Mouse (Mus musculus): ENCODE results near the gene Rwdd2b. TPM values are rescaled to one million over a fixed set of nuclear protein-coding genes. Genes with fewer than 3 reads are reported as not detected.

Gene Rwdd2b
- polyA plus RNA-seq, 1 experiment = not detected

- no peak for TF ChIP-seq CTCF (IDR thresholded peaks at IDR 0.05; ENCODE audit: insufficient read depth, low read depth, low read length)
- no peak for TF ChIP-seq POLR2A (IDR thresholded peaks at IDR 0.05; ENCODE audit: insufficient read depth, low read depth, low read length)
- 95% methylated on average over 3 of the region's 3 CpGs for WGBS
- Histone ChIP-seq H3K27ac (ENCODE audit: insufficient read depth, low read depth, low read length) (no peak overlapping the region), H3K4me1 (ENCODE audit: control insufficient read depth, insufficient read depth, low read length) (peaks cover 5% of the 10 kb centered on the region), H3K4me3 (ENCODE audit: insufficient read depth, low read depth, low read length) (no peak overlapping the region)
Observed at GRCm38 (mm10) chr16:87445528-87445927, 5.2 kb upstream of the Rwdd2b start.

GRCm38 (mm10) chr16:87445110-87445509 lies 4.7 kb upstream of the Rwdd2b start:
- Histone ChIP-seq H3K4me3 (ENCODE audit: insufficient read depth, low read depth, low read length) (no peak overlapping the region), H3K4me1 (ENCODE audit: control insufficient read depth, insufficient read depth, low read length) (peaks cover 5% of the 10 kb centered on the region), H3K27ac (ENCODE audit: insufficient read depth, low read depth, low read length) (no peak overlapping the region)
- TF ChIP-seq POLR2A (IDR thresholded peaks at IDR 0.05; ENCODE audit: insufficient read depth, low read depth, low read length) (no peak), CTCF (IDR thresholded peaks at IDR 0.05; ENCODE audit: insufficient read depth, low read depth, low read length) (no peak)

- Histone ChIP-seq H3K27ac (ENCODE audit: insufficient read depth, low read depth, low read length) (no peak overlapping the region), H3K4me1 (ENCODE audit: control insufficient read depth, insufficient read depth, low read length) (peaks cover 5% of the 10 kb centered on the region), H3K4me3 (ENCODE audit: insufficient read depth, low read depth, low read length) (no peak overlapping the region)
- WGBS = 37% methylated on average over 1 of the region's 1 CpGs
- TF ChIP-seq POLR2A (IDR thresholded peaks at IDR 0.05; ENCODE audit: insufficient read depth, low read depth, low read length) (no peak), CTCF (IDR thresholded peaks at IDR 0.05; ENCODE audit: insufficient read depth, low read depth, low read length) (no peak)
Observed at GRCm38 (mm10) chr16:87444071-87444470, 3.7 kb upstream of the Rwdd2b start.

- peaks cover 5% of the 10 kb centered on the region for H3K4me1 ChIP-seq (ENCODE audit: control insufficient read depth, insufficient read depth, low read length)
- TF ChIP-seq POLR2A (IDR thresholded peaks at IDR 0.05; ENCODE audit: insufficient read depth, low read depth, low read length) (no peak), CTCF (IDR thresholded peaks at IDR 0.05; ENCODE audit: insufficient read depth, low read depth, low read length) (no peak)
- no peak overlapping the region for H3K27ac ChIP-seq (ENCODE audit: insufficient read depth, low read depth, low read length)
- no peak overlapping the region for H3K4me3 ChIP-seq (ENCODE audit: insufficient read depth, low read depth, low read length)
Observed at GRCm38 (mm10) chr16:87443245-87443644, 2.9 kb upstream of the Rwdd2b start.

- no peak for TF ChIP-seq CTCF (IDR thresholded peaks at IDR 0.05; ENCODE audit: insufficient read depth, low read depth, low read length)
- no peak for TF ChIP-seq POLR2A (IDR thresholded peaks at IDR 0.05; ENCODE audit: insufficient read depth, low read depth, low read length)
- Histone ChIP-seq H3K4me1 (ENCODE audit: control insufficient read depth, insufficient read depth, low read length) (peaks cover 5% of the 10 kb centered on the region), H3K4me3 (ENCODE audit: insufficient read depth, low read depth, low read length) (no peak overlapping the region), H3K27ac (ENCODE audit: insufficient read depth, low read depth, low read length) (no peak overlapping the region)
- 44% methylated on average over 5 of the region's 5 CpGs for WGBS
Observed at GRCm38 (mm10) chr16:87442291-87442690, 1.9 kb upstream of the Rwdd2b start.

- TF ChIP-seq POLR2A (IDR thresholded peaks at IDR 0.05; ENCODE audit: insufficient read depth, low read depth, low read length) (no peak), CTCF (IDR thresholded peaks at IDR 0.05; ENCODE audit: insufficient read depth, low read depth, low read length) (no peak)
- H3K27ac ChIP-seq (ENCODE audit: insufficient read depth, low read depth, low read length) = no peak overlapping the region
- WGBS = 17% methylated on average over 9 of the region's 9 CpGs
Observed at GRCm38 (mm10) chr16:87441089-87441488, 716 bp upstream of the Rwdd2b start.

GRCm38 (mm10) chr16:87438697-87439096 lies 1.7 kb downstream of the Rwdd2b start:
- H3K27ac ChIP-seq (ENCODE audit: insufficient read depth, low read depth, low read length) = no peak overlapping the region
- no peak overlapping the region for H3K4me3 ChIP-seq (ENCODE audit: insufficient read depth, low read depth, low read length)
- 87% methylated on average over 8 of the region's 8 CpGs for WGBS
- TF ChIP-seq CTCF (IDR thresholded peaks at IDR 0.05; ENCODE audit: insufficient read depth, low read depth, low read length) (no peak), POLR2A (IDR thresholded peaks at IDR 0.05; ENCODE audit: insufficient read depth, low read depth, low read length) (no peak)
- peaks cover 5% of the 10 kb centered on the region for H3K4me1 ChIP-seq (ENCODE audit: control insufficient read depth, insufficient read depth, low read length)

More at GRCm38 (mm10) chr16:87441089-87441488, 716 bp upstream of the Rwdd2b start:
- Histone ChIP-seq H3K4me3 (ENCODE audit: insufficient read depth, low read depth, low read length) (peak overlapping the region; percentile 26), H3K4me1 (ENCODE audit: control insufficient read depth, insufficient read depth, low read length) (peaks cover 5% of the 10 kb centered on the region)

- H3K4me1 ChIP-seq (ENCODE audit: control insufficient read depth, insufficient read depth, low read length) = peaks cover 5% of the 10 kb centered on the region
- no peak overlapping the region for H3K27ac ChIP-seq (ENCODE audit: insufficient read depth, low read depth, low read length)
- H3K4me3 ChIP-seq (ENCODE audit: insufficient read depth, low read depth, low read length) = no peak overlapping the region
- TF ChIP-seq CTCF (IDR thresholded peaks at IDR 0.05; ENCODE audit: insufficient read depth, low read depth, low read length) (no peak), POLR2A (IDR thresholded peaks at IDR 0.05; ENCODE audit: insufficient read depth, low read depth, low read length) (no peak)
- WGBS = 90% methylated on average over 21 of the region's 21 CpGs
Observed at GRCm38 (mm10) chr16:87437096-87437495, 3.3 kb downstream of the Rwdd2b start.

GRCm38 (mm10) chr16:87435411-87436205 lies 4.8 kb downstream of the Rwdd2b start:
- Histone ChIP-seq H3K27ac (ENCODE audit: insufficient read depth, low read depth, low read length) (no peak overlapping the region), H3K4me3 (ENCODE audit: insufficient read depth, low read depth, low read length) (no peak overlapping the region), H3K4me1 (ENCODE audit: control insufficient read depth, insufficient read depth, low read length) (no peaks in the 10 kb centered on the region)
- 86% methylated on average over 13 of the region's 13 CpGs for WGBS
- TF ChIP-seq CTCF (IDR thresholded peaks at IDR 0.05; ENCODE audit: insufficient read depth, low read depth, low read length) (no peak), POLR2A (IDR thresholded peaks at IDR 0.05; ENCODE audit: insufficient read depth, low read depth, low read length) (no peak)
